Mouse (Mus musculus) thymus, adult 2 months (tissue): ENCODE data around the gene Rhox4b. TPM values are rescaled to one million over a fixed set of nuclear protein-coding genes. Genes with fewer than 3 reads are reported as not detected.
"Not testable (repeated sequence)": the region's sequence is repeated elsewhere in the genome, so short reads cannot be mapped to it uniquely, and the experiment has no call there.

Experiments used
- DNase-seq: peaks from one replicate; pipeline ENCODE4 v3.0.0; 2021
- H3K27ac ChIP-seq: fragments of 200-500 bp; 2 replicates; pipeline ENCODE4 v1.5.1; 2012; ENCODE audit warnings: low read length, control low read depth; ENCODE audit not compliant: control insufficient read depth, insufficient read depth
- H3K27me3 ChIP-seq: fragments of 200-500 bp; 2 replicates; pipeline ENCODE4 v1.6.1; 2012; ENCODE audit warnings: mild to moderate bottlenecking, low read length, moderate library complexity, mixed read lengths; ENCODE audit not compliant: control insufficient read depth, insufficient read depth
- H3K36me3 ChIP-seq: fragments of 200-500 bp; 2 replicates; pipeline ENCODE4 v1.6.1; 2012; ENCODE audit warnings: mild to moderate bottlenecking, low read length, moderate library complexity; ENCODE audit not compliant: control insufficient read depth, insufficient read depth
- H3K4me1 ChIP-seq: fragments of 200-500 bp; replicated peaks from 2 replicates; pipeline ENCODE4 v1.6.1; 2012; ENCODE audit warnings: low read length; ENCODE audit not compliant: control insufficient read depth, insufficient read depth
- H3K4me3 ChIP-seq: fragments of 200-500 bp; 2 replicates; pipeline ENCODE4 v1.5.1; 2012; ENCODE audit warnings: mild to moderate bottlenecking, low read length, control low read depth, moderate library complexity; ENCODE audit not compliant: control insufficient read depth, insufficient read depth
- WGBS: fragments of 180-500 bp; shearing (Covaris S2); methylation state at CpG from one replicate; pipeline ENCODE4 v1.1.7; 2018; 5-methylcytosine and 5-hydroxymethylcytosine counted together
- polyA plus RNA-seq: library from polyadenylated mRNA; depleted of rRNA; stranded (reverse); fragments of >200 nt; gene quantifications from 2 replicates; pipeline ENCODE4 v1.2.3, GENCODE M21; 2012; rRNA removed

The Rhox4b gene
- 0.48 and 0.54 TPM in 2 replicates for polyA plus RNA-seq

DNA sequence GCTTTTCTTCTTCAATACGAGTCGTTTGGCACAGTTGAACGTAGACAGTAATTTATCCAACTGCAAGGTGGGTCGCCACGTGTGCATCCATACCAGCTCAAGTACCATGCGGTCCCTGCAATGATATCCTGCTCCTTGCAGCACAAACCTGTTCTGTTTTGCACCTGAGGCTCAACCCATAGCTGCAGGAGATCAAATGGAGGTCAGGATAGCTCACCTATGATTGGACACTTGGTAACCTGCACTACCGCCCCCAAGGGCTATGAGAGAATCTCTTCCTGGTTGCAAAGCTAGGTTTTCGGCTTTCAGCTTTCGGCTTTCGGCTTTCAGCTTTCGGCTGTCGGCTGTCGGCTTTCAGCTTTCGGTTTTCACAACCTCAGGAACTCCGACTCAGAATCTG is at the start of gene Rhox4b:
Gene Rhox4b, plus strand, starts transcription at position 301 of the 400 bp plus-strand sequence.
- H3K27me3 ChIP-seq, DNase-seq, H3K4me3 ChIP-seq, H3K4me1 ChIP-seq, H3K36me3 ChIP-seq, H3K27ac ChIP-seq: not testable (repeated sequence)
- WGBS = 88% methylated on average over 15 of the region's 15 CpGs

- not testable (repeated sequence) for H3K4me3 ChIP-seq, H3K36me3 ChIP-seq, H3K27ac ChIP-seq, H3K27me3 ChIP-seq, DNase-seq, H3K4me1 ChIP-seq
- WGBS = 97% methylated on average over 8 of the region's 16 CpGs
Observed at GRCm38 (mm10) chrX:37390548-37390947, 41.7 kb upstream of the Rhox4b start, which contains the start of gene Rhox4a2. Gene Rhox4a2, plus strand, starts transcription at chrX:37390848.

- H3K36me3 ChIP-seq = not testable (repeated sequence)
Observed at GRCm38 (mm10) chrX:37411767-37412166, 20.5 kb upstream of the Rhox4b start, which contains the start of gene Rhox2b. Gene Rhox2b, plus strand, starts transcription at chrX:37412067.

GRCm38 (mm10) chrX:37453380-37453779 is 21.1 kb downstream of the Rhox4b start, which contains the start of gene Rhox2c:
Gene Rhox2c, plus strand, starts transcription at chrX:37453680.
- not testable (repeated sequence) for H3K27ac ChIP-seq, H3K4me3 ChIP-seq, H3K27me3 ChIP-seq, H3K4me1 ChIP-seq, H3K36me3 ChIP-seq, DNase-seq
- WGBS = 93% methylated on average over 5 of the region's 10 CpGs

More at GRCm38 (mm10) chrX:37411767-37412166, 20.5 kb upstream of the Rhox4b start, which contains the start of gene Rhox2b:
- DNase-seq, H3K4me1 ChIP-seq, H3K27me3 ChIP-seq, H3K4me3 ChIP-seq, H3K27ac ChIP-seq: not testable (repeated sequence)
- no CpG with 5 or more reads among the region's 9 CpGs for WGBS

GRCm38 (mm10) chrX:37458285-37458684 is 26.0 kb downstream of the Rhox4b start, which contains the start of gene Rhox3c:
Gene Rhox3c, plus strand, starts transcription at chrX:37458585.
- DNase-seq, H3K27ac ChIP-seq, H3K4me1 ChIP-seq, H3K4me3 ChIP-seq, H3K27me3 ChIP-seq, H3K36me3 ChIP-seq: not testable (repeated sequence)
- 94% methylated on average over 3 of the region's 4 CpGs for WGBS

DNA sequence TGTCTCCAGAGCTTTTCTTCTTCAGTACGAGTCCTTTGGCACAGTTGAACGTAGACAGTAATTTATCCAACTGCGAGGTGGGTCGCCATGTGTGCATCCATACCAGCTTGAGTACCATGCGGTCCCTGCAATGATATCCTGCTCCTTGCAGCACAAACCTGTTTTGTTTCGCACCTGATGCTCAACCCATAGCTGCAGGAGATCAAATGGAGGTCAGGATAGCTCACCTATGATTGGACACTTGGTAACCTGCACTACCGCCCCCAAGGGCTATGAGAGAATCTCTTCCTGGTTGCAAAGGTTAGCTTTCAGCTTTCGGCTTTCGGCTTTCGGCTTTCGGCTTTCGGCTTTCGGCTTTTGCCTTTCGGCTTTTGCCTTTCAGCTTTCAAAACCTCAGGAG is 47.7 kb downstream of the Rhox4b start, which contains the start of gene Rhox4c:
Gene Rhox4c, plus strand, starts transcription at position 301 of the 400 bp plus-strand sequence.
- H3K4me3 ChIP-seq, H3K36me3 ChIP-seq, H3K4me1 ChIP-seq, DNase-seq, H3K27ac ChIP-seq, H3K27me3 ChIP-seq: not testable (repeated sequence)
- WGBS = 97% methylated on average over 14 of the region's 14 CpGs

Other genes with a start within 250 kb of the Rhox4b start
- 224 and 326 TPM in 2 replicates for gene Ndufa1, start 241.3 kb upstream of the Rhox4b start, polyA plus RNA-seq
- gene Rnf113a1, start 241.2 kb upstream of the Rhox4b start, polyA plus RNA-seq = 3.9 and 4.1 TPM in 2 replicates
- gene Gm9, start 221.5 kb upstream of the Rhox4b start, polyA plus RNA-seq = not detected in 2 replicates
- gene Rhox1, start 210.2 kb upstream of the Rhox4b start, polyA plus RNA-seq = not detected in 2 replicates
- gene Rhox2a, start 187.5 kb upstream of the Rhox4b start, polyA plus RNA-seq = not detected in 2 replicates
- gene Rhox3a, start 182.6 kb upstream of the Rhox4b start, polyA plus RNA-seq = not detected in 2 replicates
- not detected in 2 replicates for gene Rhox4a, start 167.2 kb upstream of the Rhox4b start, polyA plus RNA-seq
- not detected in 2 replicates for gene Rhox3a2, start 52.5 kb upstream of the Rhox4b start, polyA plus RNA-seq
- 1.2 and 1.6 TPM in 2 replicates for gene Rhox4a2, start 41.6 kb upstream of the Rhox4b start, polyA plus RNA-seq
- not detected in 2 replicates for gene Rhox2b, start 20.4 kb upstream of the Rhox4b start, polyA plus RNA-seq
- not detected in 2 replicates for gene Rhox2c, start 21.2 kb downstream of the Rhox4b start, polyA plus RNA-seq
- not detected in 2 replicates for gene Rhox3c, start 26.1 kb downstream of the Rhox4b start, polyA plus RNA-seq
- not detected in 2 replicates for gene Rhox4c, start 47.8 kb downstream of the Rhox4b start, polyA plus RNA-seq
- gene Rhox2d, start 60.9 kb downstream of the Rhox4b start, polyA plus RNA-seq = not detected in 2 replicates
- gene Rhox4d, start 81.9 kb downstream of the Rhox4b start, polyA plus RNA-seq = not detected in 2 replicates
- not detected in 2 replicates for gene Rhox2e, start 98.0 kb downstream of the Rhox4b start, polyA plus RNA-seq
- gene Rhox3e, start 109.5 kb downstream of the Rhox4b start, polyA plus RNA-seq = not detected in 2 replicates
- gene Rhox4e, start 124.9 kb downstream of the Rhox4b start, polyA plus RNA-seq = not detected in 2 replicates
- not detected in 2 replicates for gene Rhox2f, start 138.9 kb downstream of the Rhox4b start, polyA plus RNA-seq
- not detected in 2 replicates for gene Rhox3f, start 148.5 kb downstream of the Rhox4b start, polyA plus RNA-seq
- gene Rhox4f, start 175.2 kb downstream of the Rhox4b start, polyA plus RNA-seq = not detected in 2 replicates
- not detected in 2 replicates for gene Rhox3g, start 196.1 kb downstream of the Rhox4b start, polyA plus RNA-seq
- gene Rhox2g, start 211.0 kb downstream of the Rhox4b start, polyA plus RNA-seq = not detected in 2 replicates
- not detected in 2 replicates for gene Rhox4g, start 218.8 kb downstream of the Rhox4b start, polyA plus RNA-seq
- gene Rhox3h, start 236.3 kb downstream of the Rhox4b start, polyA plus RNA-seq = not detected in 2 replicates
- not detected in 2 replicates for gene Rhox2h, start 240.8 kb downstream of the Rhox4b start, polyA plus RNA-seq